Mouse (Mus musculus) intestine, embryonic 14.5 days (tissue): ENCODE data around the gene R3hdm4. TPM values are rescaled to one million over a fixed set of nuclear protein-coding genes. Genes with fewer than 3 reads are reported as not detected.
A peak's percentile ranks its signal among the peaks of the same experiment; 100 is the strongest.

Experiments
- ATAC-seq: fragments of 200-750 bp; cut with Nextera tagmentation; replicated peaks from 2 replicates; pipeline ENCODE4 v1.8.0; 2017; ENCODE audit warnings: low read depth, moderate number of reproducible peaks, moderate TSS enrichment, moderate library complexity; ENCODE audit not compliant: low FRiP score, low TSS enrichment
- DNase-seq: peaks from one replicate; pipeline ENCODE4 v3.0.0-alpha.2; 2018; ENCODE audit warnings: low spot score
- H3K27ac ChIP-seq: fragments of 300-500 bp; sonication (generic); 2 replicates; pipeline ENCODE4 v1.5.1; 2014; ENCODE audit warnings: low read depth, mild to moderate bottlenecking, control low read depth
- H3K27me3 ChIP-seq: fragments of 300-500 bp; sonication (generic); replicated peaks from 2 replicates; pipeline ENCODE4 v1.6.1; 2014; ENCODE audit warnings: low read length, control low read depth; ENCODE audit not compliant: control insufficient read depth, insufficient read depth
- H3K36me3 ChIP-seq: fragments of 300-500 bp; sonication (generic); 2 replicates; pipeline ENCODE4 v1.6.1; 2014; ENCODE audit warnings: low read length, control low read depth; ENCODE audit not compliant: control insufficient read depth, insufficient read depth
- H3K4me1 ChIP-seq: fragments of 300-500 bp; sonication (generic); replicated peaks from 2 replicates; pipeline ENCODE4 v1.6.1; 2014; ENCODE audit warnings: low read length, control low read depth, mixed read lengths; ENCODE audit not compliant: control insufficient read depth, insufficient read depth
- H3K4me2 ChIP-seq: fragments of 300-500 bp; sonication (generic); 2 replicates; pipeline ENCODE4 v1.6.1; 2014; ENCODE audit warnings: low read length
- H3K4me3 ChIP-seq: fragments of 300-500 bp; sonication (generic); 2 replicates; pipeline ENCODE4 v1.5.1; 2014; ENCODE audit warnings: low read depth, low read length, control low read depth, mixed read lengths
- H3K9ac ChIP-seq: fragments of 300-500 bp; sonication (generic); 2 replicates; pipeline ENCODE4 v1.6.1; 2014; ENCODE audit warnings: mild to moderate bottlenecking, low read length
- H3K9me3 ChIP-seq: fragments of 300-500 bp; sonication (generic); 2 replicates; pipeline ENCODE4 v1.6.1; 2016; ENCODE audit warnings: low read length, control low read depth; ENCODE audit not compliant: control insufficient read depth
- WGBS: fragments of 180-500 bp; shearing (Covaris S2); extraction: QIAGEN DNeasy Blood & Tissue Kit; methylation state at CpG from one replicate; pipeline ENCODE4 v1.1.7; 2014; 5-methylcytosine and 5-hydroxymethylcytosine counted together
- polyA plus RNA-seq: library from polyadenylated mRNA; unstranded; fragments of >200 nt; fragmentation: Nextera tagmentation; extraction: Ambion mirVana; gene quantifications from 2 replicates; pipeline ENCODE4 v1.2.1, GENCODE M21; 2014

R3hdm4 gene
- polyA plus RNA-seq, 1 experiment from 2014 or later, result 122 TPM

- Histone ChIP-seq H3K27me3 (no peaks in the 10 kb centered on the region), H3K4me3 (no peak overlapping the region), H3K36me3 (peaks cover 41% of the 10 kb centered on the region), H3K4me2 (no peak overlapping the region), H3K4me1 (peaks cover 35% of the 10 kb centered on the region), H3K9ac (no peak overlapping the region), H3K9me3 (no peaks in the 10 kb centered on the region), H3K27ac (no peak overlapping the region)
- DNase-seq, result no peak
- no peak for ATAC-seq
- WGBS, result 60% methylated on average over 6 of the region's 6 CpGs
Observed at GRCm38 (mm10) chr10:79947502-79947901, 26.5 kb upstream of the R3hdm4 start.

- Histone ChIP-seq H3K27ac (peak overlapping the region; percentile 65), H3K9me3 (no peaks in the 10 kb centered on the region), H3K36me3 (peaks cover 39% of the 10 kb centered on the region), H3K4me2 (peak overlapping the region; percentile 39), H3K9ac (0 out of 2 replicates have a peak overlapping the region, but pooled peaks have one; percentile 30), H3K4me1 (peaks cover 35% of the 10 kb centered on the region), H3K4me3 (no peak overlapping the region), H3K27me3 (no peaks in the 10 kb centered on the region)
- DNase-seq (no peak), ATAC-seq (0 out of 2 replicates have a peak, but pooled peaks have one; percentile 7)
- 19% methylated on average over 7 of the region's 7 CpGs for WGBS
Observed at GRCm38 (mm10) chr10:79946752-79947322, 25.8 kb upstream of the R3hdm4 start.

GRCm38 (mm10) chr10:79945507-79946234 lies 24.7 kb upstream of the R3hdm4 start:
- Histone ChIP-seq H3K9ac (no peak overlapping the region), H3K36me3 (peaks cover 33% of the 10 kb centered on the region), H3K9me3 (no peaks in the 10 kb centered on the region), H3K4me1 (peaks cover 35% of the 10 kb centered on the region), H3K4me3 (no peak overlapping the region), H3K27ac (peak overlapping the region; percentile 77), H3K27me3 (no peaks in the 10 kb centered on the region), H3K4me2 (peak overlapping the region; percentile 39; the same call in 1 of the 2 replicates)
- 21% methylated on average over 16 of the region's 16 CpGs for WGBS
- ATAC-seq (no peak), DNase-seq (no peak)

GRCm38 (mm10) chr10:79943471-79943901 lies 22.5 kb upstream of the R3hdm4 start:
- Histone ChIP-seq H3K4me2 (0 out of 2 replicates have a peak overlapping the region, but pooled peaks have one; percentile 8), H3K9ac (no peak overlapping the region), H3K9me3 (no peaks in the 10 kb centered on the region), H3K4me3 (no peak overlapping the region), H3K27ac (peak overlapping the region; percentile 57), H3K27me3 (no peaks in the 10 kb centered on the region), H3K4me1 (peaks cover 35% of the 10 kb centered on the region), H3K36me3 (peaks cover 20% of the 10 kb centered on the region)
- WGBS, result 62% methylated on average over 9 of the region's 9 CpGs
- ATAC-seq (peak; percentile 45), DNase-seq (peak; percentile 73)

GRCm38 (mm10) chr10:79942988-79943387 lies 22.0 kb upstream of the R3hdm4 start:
- H3K9me3 ChIP-seq, result no peaks in the 10 kb centered on the region
- H3K4me2 ChIP-seq, result no peak overlapping the region
- H3K27ac ChIP-seq, result peak overlapping the region; percentile 57; the same call in 1 of the 2 replicates
- H3K9ac ChIP-seq, result no peak overlapping the region
- H3K4me1 ChIP-seq, result peaks cover 35% of the 10 kb centered on the region
- peaks cover 22% of the 10 kb centered on the region for H3K36me3 ChIP-seq
- ATAC-seq (no peak), DNase-seq (no peak)
- WGBS, result 74% methylated on average over 1 of the region's 1 CpGs
- H3K4me3 ChIP-seq, result no peak overlapping the region
- H3K27me3 ChIP-seq, result no peaks in the 10 kb centered on the region

- Histone ChIP-seq H3K27ac (no peak overlapping the region), H3K27me3 (no peaks in the 10 kb centered on the region), H3K4me3 (no peak overlapping the region), H3K4me1 (peaks cover 28% of the 10 kb centered on the region), H3K4me2 (no peak overlapping the region), H3K9ac (no peak overlapping the region), H3K36me3 (peaks cover 38% of the 10 kb centered on the region), H3K9me3 (no peaks in the 10 kb centered on the region)
- ATAC-seq (no peak), DNase-seq (no peak)
- 61% methylated on average over 7 of the region's 7 CpGs for WGBS
Observed at GRCm38 (mm10) chr10:79940749-79941148, 19.7 kb upstream of the R3hdm4 start.

- DNase-seq (no peak), ATAC-seq (no peak)
- Histone ChIP-seq H3K9ac (no peak overlapping the region), H3K27me3 (no peaks in the 10 kb centered on the region), H3K9me3 (no peaks in the 10 kb centered on the region), H3K4me3 (no peak overlapping the region), H3K27ac (no peak overlapping the region), H3K4me2 (no peak overlapping the region), H3K4me1 (peaks cover 17% of the 10 kb centered on the region), H3K36me3 (peaks cover 56% of the 10 kb centered on the region)
- 72% methylated on average over 11 of the region's 11 CpGs for WGBS
Observed at GRCm38 (mm10) chr10:79937775-79938526, 16.9 kb upstream of the R3hdm4 start.

- Histone ChIP-seq H3K4me3 (no peak overlapping the region), H3K27me3 (no peaks in the 10 kb centered on the region), H3K9me3 (no peaks in the 10 kb centered on the region), H3K36me3 (peaks cover 60% of the 10 kb centered on the region), H3K27ac (no peak overlapping the region), H3K4me1 (peaks cover 25% of the 10 kb centered on the region), H3K4me2 (no peak overlapping the region), H3K9ac (no peak overlapping the region)
- WGBS, result 75% methylated on average over 27 of the region's 27 CpGs
- DNase-seq (no peak), ATAC-seq (no peak)
Observed at GRCm38 (mm10) chr10:79936911-79937441, 16.0 kb upstream of the R3hdm4 start.
